Mouse (Mus musculus) CH12.LX (cell line): ENCODE measurements around the gene Ppil6.

ENCODE experiments used
- CTCF ChIP-seq, 2 experiments: IDR thresholded peaks in 1 of 2; conservative IDR thresholded peaks in 1 of 2; 2 replicates each; pipeline ENCODE4 v1.5.1; 2011 to 2012; ENCODE audit warnings: low read depth in 2 of 2, low read length in 2 of 2, improper control_type of control experiment in 1 of 2, inconsistent platforms in 1 of 2, mild to moderate bottlenecking in 1 of 2, moderate library complexity in 1 of 2
- GABPA ChIP-seq: IDR thresholded peaks from 2 replicates; pipeline ENCODE4 v1.6.1; 2012; ENCODE audit warnings: low read depth, low read length, improper control_type of control experiment, inconsistent platforms; ENCODE audit not compliant: insufficient replicate concordance
- JUND ChIP-seq: conservative IDR thresholded peaks from 2 replicates; pipeline ENCODE4 v1.6.1; 2011; ENCODE audit warnings: low read depth, low read length, improper control_type of control experiment
- MAX ChIP-seq: IDR thresholded peaks from 2 replicates; pipeline ENCODE4 v1.6.1; 2011; ENCODE audit warnings: low read length, improper control_type of control experiment
- POLR2A ChIP-seq: IDR thresholded peaks from 2 replicates; pipeline ENCODE4 v1.6.1; 2011; ENCODE audit warnings: low read depth, mild to moderate bottlenecking, improper control_type of control experiment, low read length
- ZC3H11A ChIP-seq: IDR thresholded peaks from 2 replicates; pipeline ENCODE4 v1.6.1; 2012; ENCODE audit warnings: low read depth, mild to moderate bottlenecking, inconsistent platforms, low read length, improper control_type of control experiment

DNA sequence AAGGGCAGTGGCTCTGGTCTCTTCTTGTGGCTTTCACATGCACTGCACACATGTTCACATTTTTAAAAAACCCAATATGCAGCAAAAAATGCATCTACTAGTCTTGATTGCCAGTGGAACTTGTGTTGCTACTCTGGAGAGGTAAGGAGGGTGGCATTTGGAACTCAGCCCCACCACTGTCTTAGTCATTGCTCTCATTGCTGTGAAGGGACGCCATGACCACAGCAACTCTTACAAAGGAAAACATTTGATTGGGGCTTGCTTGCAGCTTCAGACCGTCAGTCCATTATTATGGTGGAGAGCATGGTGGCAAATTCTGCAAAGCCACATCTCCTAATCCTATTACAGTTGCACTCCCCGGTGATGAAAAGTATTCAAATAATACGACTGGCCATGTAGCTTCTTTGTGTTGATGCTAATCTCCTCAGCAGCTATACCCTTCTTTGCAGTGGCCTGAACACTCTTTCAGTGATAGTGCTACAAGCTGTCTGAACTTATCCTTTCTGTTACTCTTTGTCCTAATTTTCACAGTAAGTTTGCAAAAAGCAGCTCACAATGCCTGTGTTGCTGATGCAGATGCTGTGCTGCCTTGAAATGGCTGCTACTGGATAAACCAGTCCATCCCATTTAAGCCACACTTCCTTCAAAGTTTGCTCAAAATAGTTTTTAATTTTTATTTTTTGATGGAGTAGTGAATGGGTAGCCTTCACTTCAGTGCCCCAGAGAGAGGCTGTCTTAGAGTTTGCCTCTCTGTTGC, 47.2 kb downstream of the Ppil6 start:
- TF ChIP-seq CTCF (conservative IDR thresholded peaks at IDR 0.05 in 1 of 2, IDR thresholded peaks at IDR 0.05 in 1 of 2; ENCODE audit: low read depth in 2 of 2, low read length in 2 of 2) (no peak), ZC3H11A (no peak), GABPA (no peak), MAX (no peak), JUND (no peak), POLR2A (no peak)
